Mouse (Mus musculus): ENCODE data around the gene Tnfrsf18. TPM values are rescaled to one million over a fixed set of nuclear protein-coding genes. Genes with fewer than 3 reads are reported as not detected.

Tnfrsf18 gene
- total RNA-seq (2021): under 1 TPM in 1 of 2 experiments, not detected in 1; 0.29 TPM

- peak; percentile 70 for DNase-seq
Observed at GRCm38 (mm10) chr4:156026013-156026412, at the start of gene Tnfrsf18. Gene Tnfrsf18 (plus strand): TSS chr4:156026164.

GRCm38 (mm10) chr4:155981436-155982082 is 44.4 kb upstream of the Tnfrsf18 start:
- no peak for DNase-seq

GRCm38 (mm10) chr4:155983788-155984187 is 42.2 kb upstream of the Tnfrsf18 start:
- no peak for DNase-seq

- no peak for DNase-seq
Observed at GRCm38 (mm10) chr4:155991211-155991907, 34.6 kb upstream of the Tnfrsf18 start.

- DNase-seq: no peak
Observed at GRCm38 (mm10) chr4:155991908-155992230, 34.1 kb upstream of the Tnfrsf18 start.

- peak; percentile 87 for DNase-seq
Observed at GRCm38 (mm10) chr4:155992241-155992905, 33.6 kb upstream of the Tnfrsf18 start, which contains the start of the genes B3galt6 and Sdf4. Gene B3galt6 (minus strand): TSS chr4:155992649. Gene Sdf4 (plus strand): TSS chr4:155992872.

GRCm38 (mm10) chr4:155992906-155993547 is 32.9 kb upstream of the Tnfrsf18 start:
- DNase-seq: peak; percentile 97

GRCm38 (mm10) chr4:155993606-155994005 is 32.4 kb upstream of the Tnfrsf18 start:
- DNase-seq: no peak

GRCm38 (mm10) chr4:156004109-156004508 is 21.9 kb upstream of the Tnfrsf18 start:
- DNase-seq: no peak

GRCm38 (mm10) chr4:156008369-156008768 is 17.6 kb upstream of the Tnfrsf18 start:
- DNase-seq: no peak

GRCm38 (mm10) chr4:156013637-156014036 is 12.3 kb upstream of the Tnfrsf18 start, which contains the start of gene Tnfrsf4:
Gene Tnfrsf4 (plus strand): TSS chr4:156013843.
- no peak for DNase-seq

GRCm38 (mm10) chr4:156014436-156014835 is 11.5 kb upstream of the Tnfrsf18 start:
- no peak for DNase-seq

GRCm38 (mm10) chr4:156019771-156020170 is 6.2 kb upstream of the Tnfrsf18 start:
- no peak for DNase-seq

GRCm38 (mm10) chr4:156021381-156021780 is 4.6 kb upstream of the Tnfrsf18 start:
- DNase-seq: no peak

GRCm38 (mm10) chr4:156021942-156022419 is 4.0 kb upstream of the Tnfrsf18 start:
- no peak for DNase-seq

GRCm38 (mm10) chr4:156023520-156023919 is 2.4 kb upstream of the Tnfrsf18 start:
- DNase-seq: no peak

GRCm38 (mm10) chr4:156024184-156024583 is 1.8 kb upstream of the Tnfrsf18 start:
- no peak for DNase-seq

GRCm38 (mm10) chr4:156028580-156028979 is 2.6 kb downstream of the Tnfrsf18 start:
- DNase-seq: no peak

- no peak for DNase-seq
Observed at GRCm38 (mm10) chr4:156030651-156031118, 4.7 kb downstream of the Tnfrsf18 start.

GRCm38 (mm10) chr4:156031255-156031592 is 5.3 kb downstream of the Tnfrsf18 start:
- DNase-seq: no peak

- DNase-seq: peak; percentile 82
Observed at GRCm38 (mm10) chr4:156031593-156032391, 5.8 kb downstream of the Tnfrsf18 start.

GRCm38 (mm10) chr4:156032856-156033255 is 6.9 kb downstream of the Tnfrsf18 start:
- DNase-seq: no peak

All from heart, postnatal 4 days (tissue).